Mouse (Mus musculus) thymus, adult 2 months (tissue): ENCODE measurements at regions not wholly inside any gene's neighbourhood (a gene's known extent, or its start where the extent isn't known, plus 50 kb on each side); places are given as distances from the start of the nearest gene placed in this dataset.

ENCODE experiments used
- CTCF ChIP-seq: fragments of 200-500 bp; IDR thresholded peaks from 2 replicates; pipeline ENCODE4 v1.5.1; 2012; ENCODE audit warnings: mild to moderate bottlenecking, control low read depth, low read length, moderate library complexity, borderline replicate concordance; ENCODE audit not compliant: control insufficient read depth, poor library complexity, insufficient read depth; ENCODE audit errors: extremely low read depth
- POLR2A ChIP-seq: fragments of 200-500 bp; IDR thresholded peaks from 2 replicates; pipeline ENCODE4 v1.6.1; 2012; ENCODE audit warnings: mild to moderate bottlenecking, low read length, control low read depth, moderate library complexity; ENCODE audit not compliant: control insufficient read depth, poor library complexity, insufficient read depth; ENCODE audit errors: extremely low read depth

DNA sequence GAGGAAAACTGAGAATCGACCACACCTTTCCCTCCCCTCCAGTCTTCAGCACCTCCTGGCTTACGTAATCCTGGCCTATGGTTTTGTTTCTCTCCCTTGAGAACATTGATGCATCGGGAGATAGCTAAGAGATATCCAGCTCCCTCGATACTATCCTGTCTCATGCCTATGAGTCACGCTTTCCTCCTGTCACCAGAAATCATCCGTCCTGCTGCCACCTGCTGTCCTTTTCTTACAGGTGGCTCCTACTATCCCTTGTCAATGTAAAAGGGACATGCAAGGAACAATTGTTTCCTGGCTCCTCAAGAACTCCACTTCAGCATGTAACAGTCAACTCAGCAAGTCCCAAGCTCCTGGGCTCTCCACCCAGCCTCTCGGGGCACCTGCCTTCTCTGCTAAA, 261.7 kb upstream of the Usp24 start:
- TF ChIP-seq CTCF (no peak), POLR2A (no peak)
